Mouse (Mus musculus) stomach, postnatal 0 days (tissue): Measurements from ENCODE around the gene Mapkapk3. TPM values are rescaled to one million over a fixed set of nuclear protein-coding genes. Genes with fewer than 3 reads are reported as not detected.

Experiments
- ATAC-seq: fragments of 200-750 bp; cut with Nextera tagmentation; 2 replicates; pipeline ENCODE4 v1.8.0; 2017; ENCODE audit not compliant: low FRiP score, low TSS enrichment
- DNase-seq: peaks from one replicate; pipeline ENCODE4 v3.0.0-alpha.2; 2016; ENCODE audit warnings: low spot score
- H3K27ac ChIP-seq: fragments of 300-500 bp; sonication (generic); replicated peaks from 2 replicates; pipeline ENCODE4 v1.5.1; 2014; ENCODE audit warnings: mild to moderate bottlenecking, control low read depth
- H3K27me3 ChIP-seq: fragments of 300-500 bp; sonication (generic); 2 replicates; pipeline ENCODE4 v1.6.1; 2014; ENCODE audit warnings: low read length; ENCODE audit not compliant: control insufficient read depth, insufficient read depth
- H3K36me3 ChIP-seq: fragments of 300-500 bp; sonication (generic); 2 replicates; pipeline ENCODE4 v1.6.1; 2014; ENCODE audit warnings: low read length, mixed read lengths; ENCODE audit not compliant: control insufficient read depth, insufficient read depth
- H3K4me1 ChIP-seq: fragments of 300-500 bp; sonication (generic); replicated peaks from 2 replicates; pipeline ENCODE4 v1.6.1; 2014; ENCODE audit warnings: antibody characterized with exemption; ENCODE audit not compliant: control insufficient read depth, insufficient read depth
- H3K4me2 ChIP-seq: fragments of 300-500 bp; sonication (generic); replicated peaks from 2 replicates; pipeline ENCODE4 v1.6.1; 2014; ENCODE audit warnings: low read depth, mild to moderate bottlenecking, control low read depth, moderate library complexity
- H3K4me3 ChIP-seq: fragments of 300-500 bp; sonication (generic); 2 replicates; pipeline ENCODE4 v1.5.1; 2014; ENCODE audit warnings: low read depth, low read length, control low read depth
- H3K9ac ChIP-seq: fragments of 300-500 bp; sonication (generic); 2 replicates; pipeline ENCODE4 v1.6.1; 2014; ENCODE audit warnings: mild to moderate bottlenecking, low read length, control low read depth, mixed read lengths
- H3K9me3 ChIP-seq: fragments of 300-500 bp; sonication (generic); 2 replicates; pipeline ENCODE4 v1.6.1; 2016; ENCODE audit warnings: low read length; ENCODE audit not compliant: control insufficient read depth
- CTCF ChIP-seq: IDR thresholded peaks from 2 replicates; pipeline ENCODE4 v1.5.1; 2016; ENCODE audit warnings: antibody characterized with exemption, low read depth, mild to moderate bottlenecking, moderate library complexity
- EP300 ChIP-seq: optimal IDR thresholded peaks from 2 replicates; pipeline ENCODE3; 2016; ENCODE audit warnings: antibody characterized with exemption
- WGBS: fragments of 180-500 bp; shearing (Covaris S2); extraction: QIAGEN DNeasy Blood & Tissue Kit; methylation state at CpG from one replicate; pipeline ENCODE4 v1.1.7; 2014; 5-methylcytosine and 5-hydroxymethylcytosine counted together
- polyA plus RNA-seq: library from polyadenylated mRNA; unstranded; fragments of >200 nt; fragmentation: Nextera tagmentation; extraction: Ambion mirVana; gene quantifications from 2 replicates; pipeline ENCODE4 v1.2.1, GENCODE M21; 2015

The Mapkapk3 gene
- polyA plus RNA-seq, 1 experiment from 2014 or later = 32.0 TPM

- H3K9ac ChIP-seq = no peak overlapping the region
- no peaks in the 10 kb centered on the region for H3K27me3 ChIP-seq
- no peaks in the 10 kb centered on the region for H3K4me1 ChIP-seq
- TF ChIP-seq CTCF (no peak), EP300 (no peak)
- no peaks in the 10 kb centered on the region for H3K9me3 ChIP-seq
- H3K4me2 ChIP-seq = no peak overlapping the region
- H3K27ac ChIP-seq = no peak overlapping the region
- WGBS = 88% methylated on average over 5 of the region's 5 CpGs
- DNase-seq = no peak
- no peak for ATAC-seq
- H3K36me3 ChIP-seq = no peaks in the 10 kb centered on the region
- no peak overlapping the region for H3K4me3 ChIP-seq
Observed at GRCm38 (mm10) chr9:107263912-107264311, 25.8 kb downstream of the Mapkapk3 start.

GRCm38 (mm10) chr9:107262375-107262774 is 27.3 kb downstream of the Mapkapk3 start:
- Histone ChIP-seq H3K9me3 (no peaks in the 10 kb centered on the region), H3K4me2 (no peak overlapping the region), H3K27me3 (no peaks in the 10 kb centered on the region), H3K9ac (no peak overlapping the region), H3K4me1 (no peaks in the 10 kb centered on the region), H3K27ac (no peak overlapping the region), H3K4me3 (no peak overlapping the region), H3K36me3 (no peaks in the 10 kb centered on the region)
- TF ChIP-seq EP300 = no peak
- no peak for TF ChIP-seq CTCF
- DNase-seq = no peak
- no peak for ATAC-seq
- 74% methylated on average over 7 of the region's 7 CpGs for WGBS

GRCm38 (mm10) chr9:107261792-107262191 is 27.9 kb downstream of the Mapkapk3 start:
- no peak overlapping the region for H3K4me2 ChIP-seq
- H3K9ac ChIP-seq = no peak overlapping the region
- 71% methylated on average over 6 of the region's 6 CpGs for WGBS
- H3K36me3 ChIP-seq = no peaks in the 10 kb centered on the region
- H3K4me3 ChIP-seq = no peak overlapping the region
- no peak for ATAC-seq
- no peak for TF ChIP-seq CTCF
- TF ChIP-seq EP300 = no peak
- no peaks in the 10 kb centered on the region for H3K4me1 ChIP-seq
- no peaks in the 10 kb centered on the region for H3K27me3 ChIP-seq
- DNase-seq = no peak
- no peak overlapping the region for H3K27ac ChIP-seq
- no peaks in the 10 kb centered on the region for H3K9me3 ChIP-seq

- WGBS = 44% methylated on average over 8 of the region's 8 CpGs
- Histone ChIP-seq H3K4me2 (no peak overlapping the region), H3K36me3 (no peaks in the 10 kb centered on the region), H3K4me3 (no peak overlapping the region), H3K4me1 (no peaks in the 10 kb centered on the region), H3K27ac (no peak overlapping the region), H3K9me3 (no peaks in the 10 kb centered on the region), H3K9ac (no peak overlapping the region), H3K27me3 (no peaks in the 10 kb centered on the region)
- DNase-seq (no peak), ATAC-seq (no peak)
- TF ChIP-seq CTCF (no peak), EP300 (no peak)
Observed at GRCm38 (mm10) chr9:107260836-107261235, 28.8 kb downstream of the Mapkapk3 start.

- Histone ChIP-seq H3K4me1 (no peaks in the 10 kb centered on the region), H3K36me3 (no peaks in the 10 kb centered on the region), H3K27me3 (no peaks in the 10 kb centered on the region), H3K9ac (no peak overlapping the region), H3K27ac (no peak overlapping the region), H3K9me3 (no peaks in the 10 kb centered on the region), H3K4me3 (no peak overlapping the region), H3K4me2 (no peak overlapping the region)
- WGBS = 75% methylated on average over 2 of the region's 2 CpGs
- no peak for TF ChIP-seq EP300
- ATAC-seq = no peak
- DNase-seq = no peak
Observed at GRCm38 (mm10) chr9:107260429-107260828, 29.2 kb downstream of the Mapkapk3 start.

GRCm38 (mm10) chr9:107259571-107259970 is 30.1 kb downstream of the Mapkapk3 start:
- 53% methylated on average over 6 of the region's 6 CpGs for WGBS

More at GRCm38 (mm10) chr9:107259571-107259970, 30.1 kb downstream of the Mapkapk3 start:
- H3K27me3 ChIP-seq = no peaks in the 10 kb centered on the region
- no peaks in the 10 kb centered on the region for H3K36me3 ChIP-seq
- H3K4me3 ChIP-seq = no peak overlapping the region
- DNase-seq (no peak), ATAC-seq (no peak)
- no peak overlapping the region for H3K4me2 ChIP-seq
- TF ChIP-seq EP300 (no peak), CTCF (no peak)
- H3K9ac ChIP-seq = no peak overlapping the region
- H3K27ac ChIP-seq = no peak overlapping the region
- no peaks in the 10 kb centered on the region for H3K4me1 ChIP-seq
- no peaks in the 10 kb centered on the region for H3K9me3 ChIP-seq
